Mouse (Mus musculus) kidney, adult 2 months (tissue): ENCODE results near the gene Vmn2r62.
"Not testable (repeated sequence)": the region's sequence is repeated elsewhere in the genome, so short reads cannot be mapped to it uniquely, and the experiment has no call there.

Experiments
- CTCF ChIP-seq: fragments of 200-500 bp; conservative IDR thresholded peaks from 2 replicates; pipeline ENCODE4 v1.5.1; 2011; ENCODE audit warnings: low read depth, mild to moderate bottlenecking, control low read depth, low read length, moderate library complexity, mixed read lengths; ENCODE audit not compliant: insufficient read depth, insufficient read length
- POLR2A ChIP-seq: fragments of 200-500 bp; IDR thresholded peaks from one replicate; pipeline ENCODE4 v1.6.1; 2011; ENCODE audit warnings: low read depth, low read length, control low read depth

GRCm38 (mm10) chr7:42838366-42838765, 45.0 kb upstream of the Vmn2r62 start:
- TF ChIP-seq POLR2A, CTCF: not testable (repeated sequence)
